Mouse (Mus musculus): Measurements from ENCODE around the gene Cdk4.

- TF ChIP-seq CTCF (IDR thresholded peaks at IDR 0.05; ENCODE audit: borderline replicate concordance, insufficient read depth, low read length) (peak; percentile 23; the same call in 1 of the 2 replicates), POLR2A (IDR thresholded peaks at IDR 0.05; ENCODE audit: low read depth, low read length) (no peak)
Observed at GRCm38 (mm10) chr10:127049395-127050118, 13.8 kb upstream of the Cdk4 start.
